Mouse (Mus musculus) forebrain, embryonic 14.5 days (tissue): ENCODE results near the gene Sat2. TPM values are rescaled to one million over a fixed set of nuclear protein-coding genes. Genes with fewer than 3 reads are reported as not detected.

ENCODE experiments used
- ATAC-seq: fragments of 200-750 bp; cut with Nextera tagmentation; 2 replicates; pipeline ENCODE4 v1.8.0; 2017; ENCODE audit warnings: mild to moderate bottlenecking, moderate library complexity
- DNase-seq: peaks from one replicate; pipeline ENCODE4 v3.0.0-alpha.2; 2015; ENCODE audit warnings: low spot score
- H3K27ac ChIP-seq: fragments of 300-500 bp; sonication (generic); 2 replicates; pipeline ENCODE4 v1.5.1; 2014; ENCODE audit warnings: low read depth, mild to moderate bottlenecking, control low read depth, low read length, moderate library complexity
- H3K27me3 ChIP-seq: fragments of 300-500 bp; sonication (generic); replicated peaks from 2 replicates; pipeline ENCODE4 v1.6.1; 2014; ENCODE audit warnings: low read length, control low read depth, mixed read lengths; ENCODE audit not compliant: control insufficient read depth, insufficient read depth
- H3K36me3 ChIP-seq: fragments of 300-500 bp; sonication (generic); 2 replicates; pipeline ENCODE4 v1.6.1; 2014; ENCODE audit warnings: low read length, control low read depth; ENCODE audit not compliant: control insufficient read depth, insufficient read depth
- H3K4me1 ChIP-seq: fragments of 300-500 bp; sonication (generic); 2 replicates; pipeline ENCODE4 v1.6.1; 2014; ENCODE audit warnings: antibody characterized with exemption, low read length, control low read depth; ENCODE audit not compliant: control insufficient read depth, insufficient read depth
- H3K4me2 ChIP-seq: fragments of 300-500 bp; sonication (generic); 2 replicates; pipeline ENCODE4 v1.6.1; 2014; ENCODE audit warnings: mild to moderate bottlenecking, control low read depth, low read length
- H3K4me3 ChIP-seq: fragments of 300-500 bp; sonication (generic); 2 replicates; pipeline ENCODE4 v1.5.1; 2014; ENCODE audit warnings: low read depth, low read length, control low read depth
- H3K9ac ChIP-seq: fragments of 300-500 bp; sonication (generic); 2 replicates; pipeline ENCODE4 v1.6.1; 2014; ENCODE audit warnings: mild to moderate bottlenecking, low read length, control low read depth, moderate library complexity
- H3K9me3 ChIP-seq: fragments of 300-500 bp; sonication (generic); replicated peaks from 2 replicates; pipeline ENCODE4 v1.6.1; 2016; ENCODE audit warnings: low read length, control low read depth, mixed read lengths; ENCODE audit not compliant: control insufficient read depth
- WGBS: fragments of 180-500 bp; shearing (Covaris S2); extraction: QIAGEN DNeasy Blood & Tissue Kit; methylation state at CpG from one replicate; pipeline ENCODE4 v1.1.7; 2014; 5-methylcytosine and 5-hydroxymethylcytosine counted together
- polyA plus RNA-seq: library from polyadenylated mRNA; unstranded; fragments of >200 nt; fragmentation: Nextera tagmentation; extraction: Ambion mirVana; gene quantifications from 2 replicates; pipeline ENCODE4 v1.2.1, GENCODE M21; 2014

Gene Sat2
- polyA plus RNA-seq, 1 experiment from 2014 or later: 18.2 TPM

DNA sequence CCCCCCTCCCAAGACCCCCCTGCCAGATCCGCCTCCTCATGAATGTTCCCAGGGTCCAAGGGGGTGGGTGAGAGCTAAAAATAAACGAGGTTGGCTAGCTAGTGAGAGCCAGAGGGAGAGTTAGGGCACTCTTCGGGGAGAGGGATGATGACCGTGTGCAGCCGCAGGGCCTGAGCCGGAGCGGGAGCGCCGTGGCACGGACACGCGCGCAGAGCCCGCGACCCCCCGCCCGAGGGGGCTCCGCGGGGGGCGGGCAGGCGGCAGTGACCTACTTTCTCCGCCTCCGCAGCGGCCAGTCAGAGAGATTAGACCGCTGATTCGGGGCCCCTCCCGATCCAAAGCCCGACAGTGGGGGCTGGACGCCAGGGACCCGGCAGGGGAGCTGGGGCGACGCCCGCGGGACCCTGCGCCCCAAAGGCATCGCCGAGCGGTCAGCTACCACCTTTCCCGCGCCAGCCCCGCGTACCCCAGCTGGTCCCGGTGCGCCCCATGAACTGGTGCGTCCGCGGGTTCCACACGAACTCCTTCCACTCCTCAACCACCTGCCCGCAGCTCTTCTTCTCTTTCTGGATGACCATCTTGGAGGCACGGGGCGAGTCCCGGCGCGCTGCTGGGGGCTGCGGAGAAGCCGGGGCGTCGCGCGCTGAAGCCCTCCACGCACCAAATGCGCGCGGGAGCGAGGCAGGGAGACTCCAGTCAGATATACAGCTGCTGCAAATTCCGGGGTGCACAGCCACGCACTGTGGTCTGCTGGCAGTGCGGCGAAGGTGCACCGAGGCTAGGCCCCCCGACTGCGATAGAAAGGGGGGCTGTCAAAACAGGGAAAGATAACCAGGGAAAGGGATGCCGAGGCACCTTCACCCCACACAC is 16.8 kb upstream of the Sat2 start:
- peak overlapping the region; percentile 100 for H3K4me2 ChIP-seq
- peaks cover 11% of the 10 kb centered on the region for H3K4me1 ChIP-seq
- no peaks in the 10 kb centered on the region for H3K9me3 ChIP-seq
- H3K36me3 ChIP-seq: peaks cover 9% of the 10 kb centered on the region
- DNase-seq (peak; percentile 47), ATAC-seq (peak; percentile 55)
- H3K27me3 ChIP-seq: no peaks in the 10 kb centered on the region
- peak overlapping the region; percentile 48; the same call in 1 of the 2 replicates for H3K27ac ChIP-seq
- H3K9ac ChIP-seq: peak overlapping the region; percentile 87
- WGBS: under 1% methylated on average over 73 of the region's 73 CpGs
- H3K4me3 ChIP-seq: peak overlapping the region; percentile 67

DNA sequence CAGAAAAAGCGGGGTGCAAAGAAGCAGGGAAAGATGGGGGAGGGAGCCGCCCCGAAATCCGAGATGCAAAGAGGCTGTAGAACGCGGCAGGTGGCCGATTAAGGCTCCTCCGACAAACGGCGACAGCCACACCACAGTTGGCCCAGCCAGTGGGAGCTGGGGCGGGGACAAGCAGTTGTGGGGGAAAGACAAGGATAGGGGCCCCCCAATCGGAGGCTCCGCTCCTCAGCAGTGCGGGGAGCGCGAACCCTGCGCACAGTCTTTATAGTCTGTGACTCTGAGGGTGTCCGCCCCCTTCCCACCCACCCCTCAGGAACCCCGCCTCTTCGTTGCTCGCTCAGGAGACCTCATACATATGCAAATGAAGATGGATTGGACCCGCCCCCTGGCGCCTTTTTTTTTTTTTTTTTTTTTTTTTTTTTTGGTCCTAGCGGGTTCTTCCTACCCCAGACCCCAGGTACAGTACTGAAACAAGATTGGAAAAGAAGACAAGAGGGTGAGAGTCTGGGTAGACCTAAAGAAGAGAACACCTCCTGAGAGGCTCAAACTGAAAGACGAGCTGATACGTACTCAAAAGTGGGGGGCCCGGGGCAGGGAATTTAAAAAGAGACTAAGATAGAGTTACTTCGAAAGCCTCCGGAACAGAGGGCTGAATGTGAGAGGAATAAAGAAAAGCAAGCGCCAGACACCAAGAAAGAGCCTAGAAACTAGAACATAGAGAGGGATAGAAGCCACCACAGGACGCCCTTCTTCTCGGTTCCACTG is 15.9 kb upstream of the Sat2 start, which contains the start of gene Atp1b2:
TSS of gene Atp1b2 (minus strand) at position 217 of the 765 bp plus-strand sequence.
- Histone ChIP-seq H3K36me3 (peaks cover 9% of the 10 kb centered on the region), H3K4me2 (peak within 1 kb of the TSS; percentile 100)
- WGBS: 3% methylated on average over 32 of the region's 32 CpGs

DNA sequence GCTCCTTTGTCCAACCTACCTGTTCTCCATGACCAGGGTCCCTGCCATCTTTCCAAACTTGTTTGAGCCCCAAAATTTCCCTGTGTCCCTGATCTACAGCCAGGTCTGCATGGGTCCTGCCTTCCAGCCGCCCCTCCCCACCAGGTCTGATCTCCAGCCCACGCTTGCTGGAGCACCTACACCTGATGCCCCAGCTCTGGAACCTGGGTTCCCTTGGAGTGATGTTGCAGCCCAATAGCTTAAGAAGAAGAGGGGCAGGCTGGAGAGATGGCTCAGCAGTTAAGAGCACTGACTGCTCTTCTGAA is 15.4 kb upstream of the Sat2 start:
- Histone ChIP-seq H3K27ac (no peak overlapping the region), H3K9me3 (no peaks in the 10 kb centered on the region), H3K4me3 (peak overlapping the region; percentile 67), H3K36me3 (peaks cover 5% of the 10 kb centered on the region), H3K4me2 (peak overlapping the region; percentile 100), H3K27me3 (no peaks in the 10 kb centered on the region), H3K9ac (peak overlapping the region; percentile 32; the same call in 1 of the 2 replicates), H3K4me1 (peaks cover 6% of the 10 kb centered on the region)
- ATAC-seq (no peak), DNase-seq (no peak)
- 61% methylated on average over 2 of the region's 2 CpGs for WGBS

More for the DNA sequence above, 15.9 kb upstream of the Sat2 start, which contains the start of gene Atp1b2:
- Histone ChIP-seq H3K27ac (peak within 1 kb of the TSS; percentile 48; the same call in 1 of the 2 replicates), H3K9ac (peak within 1 kb of the TSS; percentile 87), H3K4me3 (peak within 1 kb of the TSS; percentile 67), H3K4me1 (peaks cover 6% of the 10 kb centered on the region), H3K9me3 (no peaks in the 10 kb centered on the region), H3K27me3 (no peaks in the 10 kb centered on the region)
- DNase-seq (peak; percentile 96), ATAC-seq (peak; percentile 95)

DNA sequence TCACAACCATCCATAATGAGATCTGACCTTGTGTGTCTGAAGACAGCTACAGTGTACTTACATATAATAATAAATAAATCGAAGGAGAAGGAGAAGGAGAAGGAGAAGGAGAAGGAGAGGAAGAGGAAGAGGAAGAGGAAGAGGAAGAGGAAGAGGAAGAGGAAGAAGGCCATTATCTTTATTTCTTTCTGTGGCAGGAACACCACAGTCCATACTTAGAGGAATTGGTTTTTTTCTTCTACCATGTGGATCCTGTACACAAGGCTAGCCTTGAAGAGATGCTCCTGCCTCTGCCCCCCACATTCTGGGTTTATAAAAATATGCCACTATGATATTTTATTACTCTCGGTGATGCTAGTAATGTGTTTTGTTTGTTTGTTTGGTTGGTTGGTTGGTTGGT is 15.0 kb upstream of the Sat2 start:
- 84% methylated on average over 2 of the region's 2 CpGs for WGBS
- Histone ChIP-seq H3K4me2 (no peak overlapping the region), H3K4me1 (peaks cover 6% of the 10 kb centered on the region), H3K9me3 (no peaks in the 10 kb centered on the region), H3K4me3 (no peak overlapping the region), H3K27ac (no peak overlapping the region), H3K36me3 (peaks cover 4% of the 10 kb centered on the region; the same call in 1 of the 2 replicates), H3K9ac (no peak overlapping the region), H3K27me3 (no peaks in the 10 kb centered on the region)
- DNase-seq (no peak), ATAC-seq (no peak)

DNA sequence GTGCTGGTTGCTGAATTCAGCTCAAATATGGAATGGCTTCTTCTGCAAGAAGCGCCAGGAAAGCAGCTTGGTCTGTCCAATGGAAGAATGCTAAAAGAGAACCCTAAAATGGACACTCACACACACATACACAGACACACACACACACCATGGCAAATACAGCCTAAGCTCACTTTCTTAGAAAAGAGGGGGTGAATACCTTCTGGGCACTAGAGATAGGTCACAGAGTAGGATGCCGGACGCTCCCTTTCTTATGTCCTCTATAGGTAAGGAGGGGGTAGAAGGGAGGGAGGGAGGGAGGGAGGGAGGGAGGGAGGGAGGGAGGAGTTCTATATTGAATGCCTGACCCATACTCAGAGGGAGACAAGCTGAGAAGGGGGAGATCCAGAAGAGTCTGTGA is 13.3 kb upstream of the Sat2 start:
- 75% methylated on average over 3 of the region's 3 CpGs for WGBS
- ATAC-seq: no peak

DNA sequence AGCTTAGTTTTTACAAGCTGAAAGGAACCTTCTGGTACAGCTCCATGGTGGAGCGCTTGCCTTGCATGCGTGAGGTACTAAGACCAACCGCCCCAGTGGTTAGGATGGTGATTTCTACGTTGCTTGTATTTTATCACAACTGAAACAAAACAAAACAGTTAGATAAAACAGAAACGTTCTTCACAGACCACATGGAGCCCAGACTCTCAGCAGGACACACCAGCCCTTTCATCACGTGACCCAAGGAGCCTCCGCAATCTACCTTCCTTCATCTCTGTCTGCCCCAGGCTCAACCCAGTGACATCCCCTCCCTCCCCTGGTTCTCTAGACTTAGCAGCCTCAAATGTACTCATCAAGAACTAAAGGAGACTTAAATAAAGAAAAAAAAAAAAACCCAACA is 12.4 kb upstream of the Sat2 start:
- Histone ChIP-seq H3K36me3 (no peaks in the 10 kb centered on the region), H3K27ac (no peak overlapping the region), H3K4me2 (no peak overlapping the region), H3K4me1 (peaks cover 8% of the 10 kb centered on the region), H3K27me3 (no peaks in the 10 kb centered on the region), H3K4me3 (no peak overlapping the region), H3K9me3 (no peaks in the 10 kb centered on the region), H3K9ac (no peak overlapping the region)
- DNase-seq: no peak
- no peak for ATAC-seq
- 65% methylated on average over 7 of the region's 7 CpGs for WGBS

More for the DNA sequence above, 13.3 kb upstream of the Sat2 start:
- Histone ChIP-seq H3K27ac (no peak overlapping the region), H3K9ac (no peak overlapping the region), H3K27me3 (no peaks in the 10 kb centered on the region), H3K36me3 (no peaks in the 10 kb centered on the region), H3K4me1 (peaks cover 6% of the 10 kb centered on the region), H3K4me2 (no peak overlapping the region), H3K9me3 (no peaks in the 10 kb centered on the region), H3K4me3 (no peak overlapping the region)
- no peak for DNase-seq

DNA sequence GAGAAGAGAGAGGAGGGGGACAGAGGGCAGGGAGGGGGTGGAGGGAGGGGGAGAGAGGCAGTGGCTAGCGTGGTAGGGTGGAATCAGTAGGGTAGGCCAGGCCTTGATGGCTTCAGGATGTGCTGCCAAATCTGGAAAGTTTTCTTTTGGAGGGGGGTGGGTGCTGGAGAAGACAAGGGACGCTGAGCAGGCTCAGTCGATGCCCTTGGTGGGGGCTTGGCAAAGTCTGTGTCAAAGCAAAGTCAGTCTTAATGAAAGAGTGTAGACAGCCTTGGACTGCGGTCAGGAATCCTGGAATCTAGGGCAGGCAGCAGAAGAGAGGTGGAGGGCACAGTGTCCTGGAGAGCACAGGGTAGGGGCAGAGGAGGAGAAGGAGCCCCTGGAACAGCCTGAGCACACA is 10.9 kb upstream of the Sat2 start:
- Histone ChIP-seq H3K27me3 (no peaks in the 10 kb centered on the region), H3K4me3 (no peak overlapping the region), H3K9ac (no peak overlapping the region), H3K9me3 (no peaks in the 10 kb centered on the region), H3K4me2 (no peak overlapping the region), H3K27ac (no peak overlapping the region), H3K4me1 (peaks cover 3% of the 10 kb centered on the region; the same call in 1 of the 2 replicates), H3K36me3 (no peaks in the 10 kb centered on the region)
- ATAC-seq (no peak), DNase-seq (no peak)
- 70% methylated on average over 4 of the region's 4 CpGs for WGBS

DNA sequence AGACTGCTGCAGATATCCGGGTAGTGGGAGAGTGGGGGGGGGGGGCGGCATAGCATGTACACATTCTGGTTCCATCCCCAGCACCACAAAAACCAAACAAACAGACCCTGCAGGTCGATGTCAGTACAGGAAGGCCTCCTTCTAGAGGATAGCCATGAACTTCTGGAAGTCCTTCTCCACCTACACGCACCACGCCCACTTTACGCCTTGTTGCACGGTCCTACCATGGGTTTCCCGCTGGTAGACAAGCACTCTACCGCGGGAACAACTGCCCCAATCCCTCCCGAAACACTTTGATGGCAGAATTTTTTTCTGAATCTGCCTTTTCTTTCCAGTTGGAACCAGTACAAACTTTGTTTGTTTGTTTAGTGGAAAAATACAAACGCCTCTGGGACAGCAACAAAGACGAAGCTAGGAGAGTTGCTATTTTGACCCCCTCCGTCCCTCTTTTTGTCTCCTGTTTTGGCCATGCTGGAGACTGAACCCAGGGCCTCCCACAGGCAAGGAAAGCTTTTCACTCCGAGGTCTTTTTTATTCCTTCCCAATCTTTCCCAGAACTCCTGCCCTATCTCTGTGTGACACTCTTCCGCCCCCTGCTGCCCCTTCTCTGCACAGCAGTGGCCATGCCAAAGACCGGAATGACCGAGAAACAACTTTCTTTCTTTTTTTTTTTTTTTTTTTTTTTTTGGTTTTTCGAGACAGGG is 8.1 kb upstream of the Sat2 start:
- Histone ChIP-seq H3K36me3 (no peaks in the 10 kb centered on the region), H3K9me3 (no peaks in the 10 kb centered on the region), H3K9ac (no peak overlapping the region; the same call in 1 of the 2 replicates), H3K4me3 (no peak overlapping the region), H3K27me3 (no peaks in the 10 kb centered on the region), H3K27ac (no peak overlapping the region), H3K4me1 (peaks cover 3% of the 10 kb centered on the region; the same call in 1 of the 2 replicates), H3K4me2 (peak overlapping the region; percentile 18)
- DNase-seq (peak; percentile 84), ATAC-seq (peak; percentile 71)
- 8% methylated on average over 18 of the region's 19 CpGs for WGBS
